Mouse (Mus musculus): ENCODE measurements around the gene B3gnt4.

- TF ChIP-seq CTCF (IDR thresholded peaks at IDR 0.05; ENCODE audit: control insufficient read depth, insufficient read depth, insufficient replicate concordance, low read depth, low read length) = no peak
- no peak for TF ChIP-seq POLR2A (IDR thresholded peaks at IDR 0.05; ENCODE audit: control insufficient read depth, low read depth, low read length)
Measured at GRCm38 (mm10) chr5:123533801-123534200, 23.5 kb downstream of the B3gnt4 start.

Data from testis, adult 2 months (tissue).